Mouse (Mus musculus) right cerebral cortex, postnatal 4 days (tissue): Measurements from ENCODE around the gene Sap30.
"Not testable (repeated sequence)": the region's sequence is repeated elsewhere in the genome, so short reads cannot be mapped to it uniquely, and the experiment has no call there.

Experiments
- DNase-seq: peaks from one replicate; pipeline ENCODE4 v3.0.0-alpha.2; 2022

Sap30 gene

DNA sequence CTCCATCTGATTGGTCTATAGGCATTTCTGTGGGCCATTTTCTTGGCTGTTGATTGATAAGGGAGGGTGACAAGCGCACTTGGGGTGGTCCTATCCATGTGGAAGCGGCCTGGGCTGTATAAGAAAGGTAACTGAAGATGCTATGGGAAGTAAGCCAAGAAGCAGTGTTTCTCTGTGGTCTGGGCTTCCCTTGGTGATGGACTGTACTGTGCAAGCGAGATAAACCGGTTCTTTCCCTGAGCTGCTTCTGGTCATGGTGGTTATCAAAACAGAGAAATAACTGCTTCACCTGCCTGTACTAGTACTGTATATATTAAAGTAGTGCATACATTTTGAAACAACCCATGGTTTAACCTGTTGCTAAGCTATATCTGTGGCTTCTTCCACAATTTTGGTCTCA, 4.2 kb upstream of the Sap30 start:
- no peak for DNase-seq

DNA sequence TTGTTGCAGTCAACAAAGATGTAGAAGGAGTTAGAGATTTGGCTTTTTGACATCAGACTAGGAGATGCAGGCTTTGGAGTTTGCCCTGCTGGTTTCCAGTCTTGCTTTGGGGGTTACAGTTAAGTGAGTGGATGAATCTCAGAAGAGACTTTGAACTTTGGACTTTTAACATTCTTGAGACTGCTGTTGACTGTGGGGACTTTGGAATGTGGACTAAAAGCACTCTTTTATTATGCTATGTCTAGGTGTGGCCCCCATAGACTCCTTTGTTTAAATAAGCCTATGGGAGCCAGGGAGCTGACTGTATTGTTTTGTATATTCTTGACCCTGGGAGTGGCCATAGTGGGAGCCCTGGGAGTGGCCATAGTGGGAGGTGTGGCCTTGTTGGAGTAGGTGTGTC, 2.2 kb upstream of the Sap30 start:
- DNase-seq = no peak

DNA sequence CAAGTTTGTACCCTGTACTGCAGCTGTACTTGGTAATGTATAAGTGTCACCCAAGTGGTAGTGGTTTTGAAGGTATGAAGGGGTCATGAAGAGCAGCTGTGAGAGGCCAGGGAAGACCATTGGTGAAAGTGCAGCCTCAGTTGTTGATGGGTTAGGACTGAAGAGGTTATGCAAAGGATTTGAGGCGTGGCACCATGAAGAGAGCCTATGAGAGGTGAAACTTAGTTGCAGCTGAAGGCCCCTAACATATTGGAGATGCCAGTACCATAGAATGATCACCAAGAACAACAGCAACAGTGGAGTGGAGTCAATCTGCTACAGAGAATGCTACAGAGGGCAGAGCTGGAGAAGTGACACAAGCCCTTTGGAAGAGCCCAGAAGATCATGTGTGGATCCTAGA, 1.7 kb upstream of the Sap30 start:
- DNase-seq = no peak

DNA sequence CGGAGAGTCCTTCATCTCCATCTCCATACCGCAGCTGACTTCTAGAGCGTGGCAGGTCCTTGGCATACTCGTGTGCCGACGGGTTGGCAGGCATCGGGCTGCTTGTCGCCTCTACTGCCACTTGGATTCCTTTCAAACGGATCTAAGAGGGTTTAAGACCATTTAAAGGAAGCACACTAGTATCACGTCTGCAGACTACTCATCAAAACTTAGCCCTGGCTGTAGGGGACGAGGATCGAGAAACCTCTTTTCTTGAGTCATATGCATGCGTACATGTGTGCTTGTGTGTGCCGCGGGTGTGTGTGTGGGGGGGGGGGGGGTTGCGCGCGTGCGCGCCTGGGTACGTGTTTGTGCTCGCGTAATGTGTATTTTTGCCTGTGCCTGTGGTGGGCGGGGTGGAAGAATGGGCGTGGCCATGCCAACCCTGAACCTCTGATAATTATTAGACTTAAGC, 679 bp upstream of the Sap30 start:
- peak; percentile 30 for DNase-seq

DNA sequence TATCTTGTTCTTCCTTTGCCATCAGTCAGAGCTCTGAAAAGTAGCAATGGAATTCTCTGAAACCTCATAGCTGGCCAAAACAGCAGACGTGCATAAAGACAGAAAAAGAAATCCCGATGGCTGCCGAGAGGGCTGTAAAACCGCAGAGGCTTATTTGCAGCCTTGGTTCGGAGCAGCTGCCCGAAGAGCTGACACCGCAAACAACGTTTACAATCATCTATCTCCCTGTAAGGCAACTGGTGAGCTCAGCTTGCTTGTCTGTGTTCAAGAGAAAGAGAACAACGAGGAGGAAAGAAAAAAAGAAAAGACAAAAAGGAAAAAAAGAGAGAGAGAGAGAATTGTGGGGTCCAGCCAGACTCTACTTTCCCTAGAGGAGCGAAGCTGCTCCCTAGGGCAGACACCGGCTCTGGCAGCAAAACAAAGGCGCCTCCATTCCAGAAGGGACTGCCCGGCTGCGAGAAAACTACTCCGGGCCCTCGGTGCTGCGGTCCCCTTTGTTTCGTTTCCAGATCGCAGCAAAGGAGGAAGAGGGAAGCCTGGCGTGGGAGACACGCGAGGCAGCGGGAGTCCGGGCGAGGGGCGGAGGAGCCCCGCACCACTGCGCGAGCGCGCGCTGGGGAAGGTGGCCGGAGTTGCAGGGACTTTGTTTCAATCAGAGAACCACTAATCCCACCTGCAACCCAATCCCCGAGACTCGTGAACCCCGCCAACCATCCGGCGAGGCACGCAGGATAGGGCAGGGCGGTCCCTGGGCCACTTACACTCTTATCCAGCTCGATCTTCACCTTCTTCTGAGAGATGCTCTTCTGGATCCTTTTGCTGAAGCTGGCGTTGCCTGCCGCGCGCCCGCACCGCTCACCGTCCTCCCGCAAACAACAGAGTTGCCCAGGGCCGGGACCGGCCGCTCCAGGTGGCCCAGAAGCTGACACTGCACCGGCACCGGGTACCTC, 894 bp downstream of the Sap30 start:
- peak; percentile 54 for DNase-seq

DNA sequence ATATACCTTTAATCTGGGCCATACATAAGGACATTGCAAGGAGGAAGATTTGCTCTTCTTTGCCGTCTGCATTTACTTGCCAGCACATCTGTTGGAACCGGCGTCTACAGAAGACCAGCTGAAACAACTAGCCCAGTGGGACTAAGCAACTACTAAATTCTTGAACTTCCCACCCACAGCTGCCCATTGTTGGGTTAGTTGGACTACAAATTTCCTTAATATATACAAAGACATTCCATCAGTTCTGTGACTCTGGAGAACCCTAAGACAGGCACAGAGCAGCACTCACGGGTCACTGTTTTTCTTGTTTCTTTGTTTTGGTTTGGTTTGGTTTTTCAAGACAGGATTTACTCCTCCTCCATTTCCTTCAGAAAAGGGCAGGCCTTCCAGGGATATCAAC, 7.1 kb downstream of the Sap30 start:
- no peak for DNase-seq

DNA sequence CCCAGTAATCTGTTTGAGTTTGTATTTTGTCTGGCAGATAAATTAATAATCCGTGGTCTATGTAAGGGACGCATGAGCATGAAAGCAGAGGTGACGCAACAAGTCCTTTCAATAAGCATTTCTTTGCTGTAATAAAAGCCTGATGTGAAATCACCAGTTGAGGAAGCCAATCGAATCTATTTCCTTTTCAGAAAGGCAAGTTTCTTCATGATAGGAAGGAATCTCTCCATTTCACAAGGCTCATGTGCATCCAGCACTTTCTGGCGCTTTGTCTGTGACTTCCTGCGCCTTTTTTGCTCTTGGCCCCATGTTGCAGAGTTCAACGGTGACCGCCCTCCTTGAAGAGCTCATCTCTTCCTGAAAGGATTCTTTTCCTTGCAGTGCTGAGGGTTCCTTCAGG, 8.0 kb downstream of the Sap30 start:
- DNase-seq = no peak

DNA sequence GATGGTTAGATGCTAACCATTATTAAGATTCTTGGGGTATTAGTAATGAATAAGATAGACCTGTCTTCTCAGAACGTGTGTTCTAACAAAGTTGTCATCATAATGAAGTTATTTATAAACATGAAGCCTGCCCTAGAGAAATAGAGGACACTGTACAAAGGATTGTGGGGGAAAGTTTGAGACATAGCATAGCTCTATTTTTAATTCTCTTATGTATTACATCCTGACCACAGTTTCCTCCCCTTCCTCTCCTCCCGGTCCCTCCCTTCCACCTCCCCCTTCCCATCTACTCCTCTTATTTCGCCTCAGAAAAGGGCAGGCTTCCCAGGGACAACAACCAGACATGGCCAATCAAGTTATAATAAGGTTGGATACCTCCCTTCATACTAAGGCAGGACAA, 9.3 kb downstream of the Sap30 start:
- DNase-seq = no peak

DNA sequence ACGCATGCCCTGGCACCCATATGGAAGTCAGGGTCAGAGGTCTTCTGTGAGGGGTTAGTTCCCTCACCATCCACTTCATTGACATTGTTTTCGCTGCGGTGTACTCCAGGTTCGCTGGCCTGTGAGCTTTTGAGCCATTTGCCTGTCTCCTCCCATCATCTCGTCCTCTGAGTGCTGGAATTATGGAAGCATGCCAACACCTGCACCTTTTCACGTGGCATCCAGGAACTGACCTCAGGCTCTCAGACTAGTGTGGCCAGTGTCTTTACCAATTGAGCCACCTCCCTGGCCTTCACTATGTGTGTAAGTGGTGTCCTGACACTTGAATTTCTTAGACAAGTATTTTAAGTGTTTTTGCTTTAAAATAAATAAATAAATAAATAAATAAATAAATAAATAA, 13.9 kb downstream of the Sap30 start:
- DNase-seq = no peak

DNA sequence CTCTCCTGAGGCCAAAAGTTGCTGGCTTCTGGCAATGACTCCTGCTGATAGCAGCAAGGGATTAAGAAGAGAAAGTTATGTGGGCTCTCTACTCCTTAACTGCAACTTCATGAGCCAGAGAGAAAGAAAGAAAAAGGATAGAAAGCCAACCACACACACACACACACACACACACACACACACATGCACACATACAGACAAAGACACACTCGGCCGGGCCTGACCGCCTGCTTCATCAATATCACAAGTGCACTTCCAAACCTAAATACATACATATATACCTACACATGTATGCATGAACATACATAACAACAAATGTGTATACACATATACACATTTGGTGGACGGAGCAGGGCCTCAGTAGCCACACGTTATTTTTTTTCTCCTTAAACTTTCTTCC, 16.8 kb downstream of the Sap30 start:
- no peak for DNase-seq

DNA sequence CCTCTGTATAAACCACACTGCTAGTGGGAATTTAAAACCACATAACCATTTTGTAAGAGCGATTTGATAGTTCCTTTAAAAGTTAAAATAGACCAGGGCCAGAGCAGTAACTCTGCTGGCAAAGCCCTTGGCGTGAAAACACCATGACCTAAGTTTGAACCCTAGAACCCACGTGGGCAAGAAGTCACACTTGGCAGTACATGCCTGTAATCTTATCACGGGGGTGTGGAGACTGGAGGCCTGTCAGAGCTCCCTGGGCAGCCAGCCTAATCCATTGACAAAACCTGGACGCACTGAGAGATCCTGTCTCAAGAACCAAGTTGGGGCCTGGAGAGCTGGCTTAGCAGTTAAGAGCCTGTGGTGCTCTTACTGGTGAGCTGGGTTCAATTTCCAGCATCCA, 19.0 kb downstream of the Sap30 start:
- peak; percentile 14 for DNase-seq

DNA sequence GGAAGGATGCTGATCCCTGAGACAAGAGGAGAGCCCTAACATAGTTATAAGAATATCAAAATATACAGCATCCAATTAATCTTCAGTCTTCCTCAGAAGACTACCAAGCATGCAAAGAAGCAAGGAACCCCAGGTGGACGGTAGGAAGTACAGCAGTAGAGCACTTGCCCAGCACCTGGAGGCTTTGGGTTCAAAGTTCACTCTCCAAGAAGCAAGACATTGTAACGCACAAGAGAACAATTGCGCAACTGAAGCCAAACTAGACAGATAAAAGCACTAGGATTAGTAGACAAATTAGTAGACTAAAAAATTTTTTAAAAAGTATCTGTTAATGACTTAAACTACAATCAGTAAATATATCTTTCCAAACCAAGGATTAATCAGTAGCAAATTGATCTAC, 23.9 kb downstream of the Sap30 start:
- DNase-seq = no peak

DNA sequence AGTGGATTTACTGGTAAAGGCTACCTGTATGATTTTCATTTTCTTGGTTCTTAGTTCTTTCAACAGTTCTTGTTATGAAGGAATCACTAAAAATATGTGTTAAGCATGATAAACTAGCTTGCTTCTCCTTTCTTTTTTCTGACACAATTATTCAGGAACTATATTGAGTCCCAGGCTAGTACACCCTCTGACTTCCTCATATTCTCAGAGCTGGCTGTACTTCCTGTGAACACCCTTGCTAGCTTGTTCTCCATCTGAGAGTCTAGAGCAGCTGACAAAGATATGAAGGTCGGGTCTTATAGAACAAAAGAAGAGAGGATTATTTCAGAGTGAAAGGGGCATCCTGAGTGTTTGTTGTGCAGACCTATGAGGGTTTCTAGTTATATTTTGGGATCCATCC, 24.8 kb downstream of the Sap30 start:
- DNase-seq = no peak

DNA sequence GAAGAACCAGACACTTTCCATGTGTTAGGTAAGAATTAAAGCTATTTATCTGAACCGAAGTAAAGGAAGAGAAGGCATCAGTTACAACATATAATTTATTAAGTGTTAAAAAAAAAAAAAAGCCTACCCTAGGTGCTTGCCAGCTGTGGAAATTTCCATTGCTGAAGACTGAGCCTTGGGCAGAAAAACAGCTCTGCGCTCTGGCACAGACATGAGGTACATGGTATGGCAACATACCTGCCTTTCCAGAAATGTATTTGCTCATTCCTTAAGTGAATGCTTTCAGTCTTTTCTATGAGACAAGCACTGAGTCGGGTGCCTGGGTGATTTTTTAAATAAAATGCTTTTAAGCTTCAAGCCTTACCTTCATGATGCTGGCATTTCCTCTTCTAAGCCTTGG, 29.7 kb downstream of the Sap30 start:
- DNase-seq = no peak

DNA sequence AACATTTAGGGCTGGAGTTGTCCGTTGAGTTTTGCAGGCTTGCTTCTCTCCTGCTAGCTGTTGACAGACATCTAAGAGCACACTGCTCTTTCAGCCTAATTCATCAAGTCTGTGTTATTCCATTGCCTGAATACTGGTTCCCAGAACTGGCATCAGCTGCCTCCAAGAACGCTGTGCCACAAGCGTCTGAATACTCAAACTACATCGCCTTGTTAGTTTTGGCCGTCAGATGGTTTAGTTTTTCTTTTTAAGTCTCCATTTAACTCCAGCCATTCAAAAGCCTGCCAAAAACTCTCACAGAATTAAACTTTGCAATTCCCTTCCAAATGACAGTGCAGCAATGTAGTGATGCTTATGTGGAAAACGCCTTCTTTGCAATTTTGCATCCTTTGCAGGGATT, 30.5 kb downstream of the Sap30 start:
- DNase-seq = peak; percentile 13

DNA sequence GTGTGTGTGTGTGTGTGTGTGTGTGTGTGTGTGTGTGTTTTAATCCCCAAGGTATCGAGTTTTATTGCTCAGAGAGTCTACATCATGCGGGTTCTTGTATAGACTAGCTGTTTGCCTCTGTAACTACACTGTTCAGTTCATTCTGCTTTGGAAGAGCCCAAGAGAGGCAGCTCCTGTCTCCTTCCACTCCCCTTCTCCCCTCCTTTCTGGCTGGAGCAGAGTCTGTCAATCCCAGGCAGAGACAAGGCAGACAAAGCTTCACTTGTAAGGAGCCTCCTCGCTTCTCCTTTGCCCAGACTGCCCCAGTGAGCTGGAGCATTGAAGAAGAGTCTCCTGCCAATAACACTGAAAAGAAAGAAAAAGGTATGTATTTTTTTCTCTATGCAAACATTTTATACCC, 31.9 kb downstream of the Sap30 start, which contains the start of gene Scrg1:
Scrg1 (plus strand) TSS at position 159 of the 400 bp plus-strand sequence.
- DNase-seq = no peak

DNA sequence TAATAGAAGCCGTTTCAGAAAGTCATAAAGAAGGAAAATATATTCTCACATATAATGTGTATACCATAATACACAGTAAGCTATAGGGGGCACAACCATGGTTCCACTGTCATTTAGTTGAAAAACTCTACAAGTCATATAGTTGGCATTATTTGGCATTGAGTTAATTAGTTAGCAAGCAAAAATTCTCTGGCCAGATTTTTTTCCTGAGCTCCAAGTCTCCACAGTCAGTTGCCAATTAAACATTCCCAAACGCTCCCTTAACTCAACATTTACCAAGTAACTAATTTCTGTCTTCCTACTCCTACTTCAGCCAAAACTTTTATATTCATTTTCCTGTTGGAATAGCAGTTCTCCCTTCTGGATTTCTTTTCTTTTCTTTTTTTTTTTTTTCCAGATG, 34.3 kb downstream of the Sap30 start:
- DNase-seq = no peak

DNA sequence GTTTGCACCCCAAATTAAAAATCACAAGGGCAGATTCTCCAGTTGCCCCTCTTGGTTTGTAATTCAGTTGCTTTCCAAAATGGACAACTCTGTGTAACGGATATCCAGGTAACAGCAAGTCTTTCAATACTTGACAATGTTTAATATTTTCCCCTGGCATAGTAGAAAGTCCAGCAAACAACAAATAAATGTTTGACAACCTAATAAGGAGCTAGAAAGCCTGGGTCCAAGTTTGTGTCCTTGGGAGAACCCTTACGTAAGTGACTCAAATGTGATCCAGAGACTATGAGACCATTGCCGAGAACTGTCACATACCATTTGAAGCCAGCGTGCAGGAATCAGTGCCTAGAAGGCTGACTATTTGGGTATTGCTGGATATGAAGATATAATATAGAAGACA, 35.8 kb downstream of the Sap30 start:
- no peak for DNase-seq

DNA sequence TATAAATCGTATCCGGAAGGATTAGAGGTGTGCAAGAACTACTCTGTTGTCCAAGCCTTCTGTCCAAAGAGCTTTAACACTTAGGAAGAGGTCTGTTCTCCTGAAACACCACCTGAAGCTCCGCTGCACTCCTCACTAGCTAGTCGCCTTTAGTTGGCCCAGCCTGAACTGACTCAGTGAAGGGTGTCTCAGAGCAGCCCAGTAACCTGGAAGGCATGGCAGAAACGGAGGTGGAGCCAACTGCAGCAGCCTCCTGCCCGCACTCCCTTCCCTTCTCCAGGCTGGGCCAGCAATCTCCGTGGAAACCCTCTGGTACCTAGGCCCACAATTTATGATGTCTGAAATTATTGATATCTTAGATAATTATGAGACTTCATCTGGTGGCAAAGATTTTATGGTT, 36.9 kb downstream of the Sap30 start:
- no peak for DNase-seq

DNA sequence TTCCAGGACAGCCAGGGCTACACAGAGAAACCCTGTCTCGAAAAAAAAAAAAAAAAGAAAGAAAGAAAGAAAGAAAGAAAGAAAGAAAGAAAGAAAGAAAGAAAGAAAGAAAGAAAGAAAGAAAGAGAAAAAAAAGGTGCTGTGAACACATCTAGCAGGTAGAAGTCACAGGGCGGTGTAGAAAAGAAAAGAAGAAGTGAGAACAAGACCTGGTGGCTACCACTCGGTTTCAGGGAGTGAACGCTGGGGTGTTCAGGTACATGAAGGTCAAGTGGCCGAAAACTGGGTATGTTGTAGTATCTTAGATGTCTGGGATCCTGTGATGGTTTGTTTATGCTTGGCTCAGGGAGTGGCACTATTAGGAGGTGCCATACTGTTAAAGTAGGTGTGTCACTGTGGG, 41.8 kb downstream of the Sap30 start:
- DNase-seq = not testable (repeated sequence)

DNA sequence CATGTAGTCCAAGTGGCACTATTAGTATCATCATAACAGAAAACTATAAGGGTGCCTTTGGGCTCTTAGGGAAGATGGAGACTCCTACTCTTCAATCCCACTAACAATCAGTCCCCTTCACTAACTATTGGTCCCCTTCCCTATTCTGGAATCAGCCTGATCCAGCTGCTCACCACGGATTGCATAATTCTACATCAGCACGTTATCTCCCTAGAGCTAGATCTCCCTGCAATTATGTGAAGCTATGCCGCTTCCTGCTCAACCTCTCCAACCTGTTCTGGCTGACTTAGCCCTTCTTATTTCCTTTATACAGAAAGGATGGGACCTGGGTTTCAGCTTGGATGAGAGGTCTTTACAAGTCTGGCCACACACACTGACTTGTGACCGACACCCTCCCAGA, 44.4 kb downstream of the Sap30 start:
- DNase-seq = no peak

DNA sequence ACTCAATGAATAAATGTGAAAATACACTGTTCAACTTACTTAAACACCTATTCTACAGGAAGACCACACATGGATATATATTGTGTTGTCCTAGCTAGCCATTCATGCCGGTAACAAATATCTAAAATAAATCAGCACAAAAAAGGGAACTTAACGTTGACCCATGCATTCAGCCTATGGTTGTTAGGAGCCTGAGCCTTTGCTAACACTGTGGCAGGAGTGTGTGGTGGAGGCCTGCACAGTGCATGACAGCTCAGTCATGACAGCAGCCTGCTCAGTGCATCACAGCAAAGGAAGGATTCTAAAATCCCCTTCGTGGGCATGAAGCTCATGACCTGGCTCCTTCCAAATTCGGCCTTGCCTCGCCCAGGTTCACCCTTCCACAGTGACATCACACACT, 46.1 kb downstream of the Sap30 start:
- no peak for DNase-seq

DNA sequence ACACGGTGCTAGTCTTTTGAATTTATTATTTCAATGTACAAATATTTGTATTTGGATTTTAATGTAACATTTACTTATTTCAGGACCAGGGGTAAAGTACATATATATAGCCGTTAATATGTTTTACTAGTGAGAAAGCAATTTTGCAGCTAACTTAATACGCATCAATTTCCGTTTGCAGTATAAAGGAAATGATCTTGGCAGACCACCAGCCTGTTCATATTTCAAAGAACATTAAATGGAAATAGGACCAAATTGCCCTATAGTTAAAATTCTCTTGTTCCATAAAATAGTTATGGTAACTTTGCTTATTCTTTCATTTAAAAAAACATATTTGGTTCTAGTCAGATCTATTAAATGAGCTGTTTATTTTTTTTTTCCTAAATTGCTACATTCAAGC, 46.5 kb downstream of the Sap30 start:
- DNase-seq = no peak

DNA sequence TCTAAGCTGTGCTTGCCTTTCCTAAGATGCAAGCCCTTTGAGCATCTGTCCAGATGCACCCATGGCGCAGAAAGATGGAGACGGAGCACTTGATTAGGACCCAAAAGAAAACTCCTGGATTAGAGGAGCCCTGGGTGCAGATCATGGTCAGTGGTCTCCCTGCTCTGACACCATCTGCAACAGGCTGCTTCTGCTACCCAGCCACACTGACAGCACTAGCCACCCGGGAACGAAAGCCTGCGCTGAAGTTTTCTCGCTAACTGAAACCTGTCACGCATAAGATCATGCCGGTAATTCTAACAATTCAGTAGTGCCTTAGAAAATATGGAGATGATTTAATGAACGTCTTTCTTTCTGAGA, 51.2 kb downstream of the Sap30 start:
- no peak for DNase-seq
